Mouse (Mus musculus): ENCODE measurements around the gene Asic2.

- TF ChIP-seq CTCF (IDR thresholded peaks at IDR 0.05; ENCODE audit: low read depth), result no peak
- no peak for TF ChIP-seq EP300 (optimal IDR thresholded peaks at IDR 0.05)
Measured at GRCm38 (mm10) chr11:81923626-81924025, 44.6 kb downstream of the Asic2 start.

Measured in stomach, postnatal 0 days (tissue).